Mouse (Mus musculus) liver, embryonic 15.5 days (tissue): Measurements from ENCODE around the gene Asdurf. TPM values are rescaled to one million over a fixed set of nuclear protein-coding genes. Genes with fewer than 3 reads are reported as not detected.

Source experiments
- ATAC-seq: fragments of 200-750 bp; cut with Nextera tagmentation; 2 replicates; pipeline ENCODE4 v1.8.0; 2017; ENCODE audit warnings: moderate number of reproducible peaks, mild to moderate bottlenecking, moderate library complexity; ENCODE audit not compliant: insufficient read depth
- H3K27ac ChIP-seq: fragments of 300-500 bp; sonication (generic); replicated peaks from 2 replicates; pipeline ENCODE4 v1.5.1; 2015; ENCODE audit warnings: mild to moderate bottlenecking, inconsistent platforms
- H3K27me3 ChIP-seq: fragments of 300-500 bp; sonication (generic); 2 replicates; pipeline ENCODE4 v1.6.1; 2015; ENCODE audit warnings: mild to moderate bottlenecking, inconsistent platforms
- H3K36me3 ChIP-seq: fragments of 300-500 bp; sonication (generic); replicated peaks from 2 replicates; pipeline ENCODE4 v1.6.1; 2015; ENCODE audit warnings: moderate library complexity, mild to moderate bottlenecking, inconsistent platforms
- H3K4me1 ChIP-seq: fragments of 300-500 bp; sonication (generic); replicated peaks from 2 replicates; pipeline ENCODE4 v1.6.1; 2015; ENCODE audit warnings: inconsistent platforms
- H3K4me2 ChIP-seq: fragments of 300-500 bp; sonication (generic); 2 replicates; pipeline ENCODE4 v1.6.1; 2015; ENCODE audit warnings: moderate library complexity, mild to moderate bottlenecking, inconsistent platforms
- H3K4me3 ChIP-seq: fragments of 300-500 bp; sonication (generic); replicated peaks from 2 replicates; pipeline ENCODE4 v1.5.1; 2015; ENCODE audit warnings: mild to moderate bottlenecking, inconsistent platforms
- H3K9ac ChIP-seq: fragments of 300-500 bp; sonication (generic); 2 replicates; pipeline ENCODE4 v1.6.1; 2015; ENCODE audit warnings: moderate library complexity, mild to moderate bottlenecking, inconsistent platforms
- H3K9me3 ChIP-seq: fragments of 300-500 bp; sonication (generic); replicated peaks from 2 replicates; pipeline ENCODE4 v1.6.1; 2016; ENCODE audit warnings: inconsistent platforms
- WGBS: fragments of 180-500 bp; shearing (Covaris S2); methylation state at CpG from one replicate; pipeline ENCODE4 v1.1.7; 2015; ENCODE audit warnings: mixed read lengths; ENCODE audit not compliant: insufficient replicate concordance; 5-methylcytosine and 5-hydroxymethylcytosine counted together
- polyA plus RNA-seq: library from polyadenylated mRNA; unstranded; fragments of >200 nt; fragmentation: Nextera tagmentation; extraction: Ambion mirVana; gene quantifications from 2 replicates; pipeline ENCODE4 v1.2.1, GENCODE M21; 2015

Gene Asdurf
- polyA plus RNA-seq, 1 experiment from 2014 or later, result not detected

DNA sequence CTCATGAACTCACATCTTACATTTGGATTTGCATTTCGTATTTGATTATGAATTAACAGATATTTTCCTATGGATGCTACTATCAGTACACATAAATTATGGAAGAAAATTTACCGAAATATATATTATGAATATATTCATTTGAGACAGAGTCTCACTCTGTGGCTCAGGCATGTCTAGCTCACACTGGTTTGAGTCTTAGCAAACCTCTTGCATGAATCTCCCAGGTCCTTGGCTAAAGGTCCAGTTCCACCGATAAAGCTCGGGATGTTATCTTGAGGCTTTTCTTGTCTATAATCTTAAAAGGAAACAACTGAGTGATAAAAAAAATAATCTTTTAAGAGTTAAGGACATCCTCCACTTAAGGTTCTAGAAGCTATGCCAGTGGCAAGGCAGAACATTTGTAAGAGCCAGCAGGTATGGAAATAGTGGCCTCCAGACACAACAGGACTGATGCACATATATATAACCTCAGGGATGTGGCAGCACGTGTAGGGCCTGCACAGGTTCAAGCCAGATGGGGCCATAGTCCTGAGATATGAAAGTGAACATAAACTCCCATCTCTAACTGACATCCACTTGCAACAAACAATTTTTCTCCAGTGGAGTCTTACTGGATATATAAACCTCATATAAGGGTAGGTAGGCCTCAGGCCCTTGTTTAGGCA, 27.5 kb downstream of the Asdurf start:
- H3K4me2 ChIP-seq, result no peak overlapping the region
- H3K9me3 ChIP-seq, result no peaks in the 10 kb centered on the region
- H3K4me3 ChIP-seq, result no peak overlapping the region
- H3K9ac ChIP-seq, result no peak overlapping the region
- H3K27me3 ChIP-seq, result no peaks in the 10 kb centered on the region
- no peak overlapping the region for H3K27ac ChIP-seq
- no peak for ATAC-seq
- peaks cover 15% of the 10 kb centered on the region for H3K36me3 ChIP-seq
- H3K4me1 ChIP-seq, result peaks cover 17% of the 10 kb centered on the region; the same call in 1 of the 2 replicates
- 77% methylated on average over 5 of the region's 5 CpGs for WGBS

DNA sequence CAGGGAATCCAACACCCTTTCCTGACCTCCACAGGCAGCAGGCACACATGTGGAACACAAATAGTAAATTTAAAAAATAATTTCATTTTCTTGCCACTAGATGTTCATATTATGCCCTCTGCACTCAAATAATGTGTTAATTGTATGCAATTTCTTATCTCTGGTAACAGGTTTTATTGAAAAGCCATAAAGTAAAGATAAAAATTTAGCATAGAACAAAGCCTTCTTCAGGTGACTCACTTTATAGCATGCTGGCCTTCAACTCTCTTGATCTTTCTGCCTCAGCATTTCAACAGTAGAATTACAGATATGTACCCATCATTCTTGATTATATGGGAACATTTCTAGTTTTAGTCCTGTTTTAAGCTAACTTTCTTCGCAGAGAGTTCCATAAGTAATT, 28.1 kb downstream of the Asdurf start:
- H3K27ac ChIP-seq, result no peak overlapping the region
- no peak overlapping the region for H3K4me2 ChIP-seq
- peaks cover 18% of the 10 kb centered on the region for H3K36me3 ChIP-seq
- no peak overlapping the region for H3K4me3 ChIP-seq
- 86% methylated on average over 1 of the region's 1 CpGs for WGBS
- no peak overlapping the region for H3K9ac ChIP-seq
- no peak for ATAC-seq
- no peaks in the 10 kb centered on the region for H3K9me3 ChIP-seq
- no peaks in the 10 kb centered on the region for H3K27me3 ChIP-seq
- peaks cover 17% of the 10 kb centered on the region; the same call in 1 of the 2 replicates for H3K4me1 ChIP-seq

DNA sequence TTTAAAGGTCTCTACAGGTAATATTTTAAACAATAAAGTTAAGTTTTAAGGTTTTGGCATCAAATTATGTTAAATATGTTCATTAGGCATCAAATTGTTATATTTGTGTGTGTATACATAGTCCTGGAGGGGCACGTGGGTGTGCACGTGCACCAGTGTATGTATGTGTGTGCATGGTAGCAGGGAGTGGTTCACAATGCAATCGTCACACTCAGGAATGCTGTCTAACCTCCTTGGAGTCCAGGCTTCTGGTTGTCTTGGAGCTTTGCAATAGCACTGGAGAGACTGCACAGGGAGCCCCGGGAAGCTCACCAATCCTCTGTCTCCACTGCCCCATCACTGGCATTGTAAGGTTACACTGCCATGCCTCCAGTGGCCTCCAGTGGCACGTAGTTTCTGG, 29.2 kb downstream of the Asdurf start:
- H3K27me3 ChIP-seq, result no peaks in the 10 kb centered on the region

DNA sequence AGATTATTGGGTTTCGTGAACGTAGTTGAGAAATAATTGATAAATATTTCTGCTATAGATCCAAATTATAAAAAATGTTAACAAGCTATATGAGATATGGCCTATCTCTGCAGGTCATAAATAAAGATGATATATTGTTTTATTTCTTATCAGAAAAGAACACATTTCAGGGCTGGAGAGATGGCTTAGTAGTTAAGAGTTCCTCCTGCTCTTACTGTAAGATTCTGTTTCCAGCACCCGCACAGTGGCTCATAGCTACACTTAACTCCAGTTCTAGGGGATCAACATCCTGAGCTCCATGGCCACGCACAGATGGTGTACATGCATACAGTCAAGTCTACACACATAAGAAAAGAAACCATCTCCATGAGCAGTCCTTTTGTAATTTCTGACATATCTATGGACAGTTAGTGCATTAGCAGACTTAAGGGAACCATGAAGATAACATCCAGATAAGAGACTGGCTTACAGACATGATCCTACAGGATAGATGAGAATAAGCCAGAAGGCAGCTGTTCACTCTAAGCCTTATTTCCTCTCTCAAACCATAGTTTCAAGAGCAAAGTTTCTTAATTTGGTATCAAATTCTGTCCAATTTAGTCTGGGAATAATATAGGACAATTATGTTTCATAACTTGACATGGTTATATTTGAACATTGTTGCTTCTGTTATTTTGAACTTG, 30.6 kb downstream of the Asdurf start:
- Histone ChIP-seq H3K27ac (no peak overlapping the region), H3K9ac (no peak overlapping the region), H3K27me3 (no peaks in the 10 kb centered on the region), H3K4me1 (peaks cover 17% of the 10 kb centered on the region; the same call in 1 of the 2 replicates), H3K9me3 (no peaks in the 10 kb centered on the region), H3K36me3 (peaks cover 35% of the 10 kb centered on the region), H3K4me3 (no peak overlapping the region), H3K4me2 (no peak overlapping the region)
- no peak; the same call in 1 of the 2 replicates for ATAC-seq
- WGBS, result 73% methylated on average over 4 of the region's 4 CpGs

More for the DNA sequence above, 29.2 kb downstream of the Asdurf start:
- H3K4me2 ChIP-seq, result no peak overlapping the region
- H3K4me1 ChIP-seq, result peaks cover 17% of the 10 kb centered on the region; the same call in 1 of the 2 replicates
- 86% methylated on average over 5 of the region's 5 CpGs for WGBS
- no peak for ATAC-seq
- no peak overlapping the region for H3K27ac ChIP-seq
- no peak overlapping the region for H3K9ac ChIP-seq
- peaks cover 24% of the 10 kb centered on the region for H3K36me3 ChIP-seq
- no peak overlapping the region for H3K4me3 ChIP-seq
- no peaks in the 10 kb centered on the region for H3K9me3 ChIP-seq

DNA sequence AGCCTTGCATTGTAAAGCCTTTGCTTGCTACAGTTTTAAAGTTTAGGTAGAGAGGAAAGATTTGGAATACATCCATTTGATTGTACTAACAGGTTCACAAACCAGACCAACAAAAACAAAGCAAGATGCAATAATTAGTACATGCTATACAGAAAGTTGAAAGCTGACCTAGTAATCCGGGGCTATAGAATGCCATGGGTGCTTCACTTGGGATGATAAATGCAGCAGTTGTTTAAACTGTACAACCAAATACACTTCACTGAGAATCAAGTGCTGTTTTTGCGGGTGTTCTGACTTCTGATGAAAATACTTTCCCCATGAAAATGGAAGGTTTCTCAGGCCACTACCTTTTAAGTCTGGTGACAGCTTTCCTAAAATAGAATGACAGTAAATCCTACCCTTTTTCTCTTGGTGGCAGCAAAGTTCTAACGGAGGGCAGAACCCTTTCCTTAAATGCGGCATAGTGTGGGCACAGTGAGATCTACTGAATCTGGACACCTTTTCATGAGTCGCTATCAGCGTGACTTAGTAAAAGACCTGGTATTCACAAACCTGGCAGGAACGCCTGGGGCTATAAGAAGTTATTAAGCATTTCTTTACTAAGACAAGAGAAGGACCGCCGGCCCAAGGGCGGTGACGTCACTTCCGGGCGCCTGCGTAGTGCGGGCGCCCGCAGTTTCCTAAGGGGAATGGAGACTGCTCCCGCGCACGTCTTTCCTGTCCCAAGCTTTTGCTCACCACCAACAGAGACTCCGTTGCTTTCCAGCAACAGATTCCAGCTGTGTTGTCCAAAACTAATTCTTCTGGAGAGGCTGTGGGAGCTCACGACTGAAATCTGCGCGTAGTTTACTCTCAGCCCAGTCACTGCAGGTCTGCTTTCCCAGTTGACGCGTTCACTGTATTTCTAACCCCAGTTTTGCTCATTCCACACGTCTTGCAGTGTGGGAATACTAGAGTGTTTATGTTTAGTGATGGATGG, 39.1 kb downstream of the Asdurf start, which contains the start of gene Osgepl1:
Gene Osgepl1 (plus strand): TSS at position 636 of the 979 bp plus-strand sequence.
- peak within 1 kb of the TSS; percentile 75 for H3K9ac ChIP-seq
- H3K36me3 ChIP-seq, result peaks cover 35% of the 10 kb centered on the region
- no peaks in the 10 kb centered on the region for H3K27me3 ChIP-seq
- peak within 1 kb of the TSS; percentile 72 for H3K4me3 ChIP-seq
- ATAC-seq, result peak; percentile 96
- WGBS, result 2% methylated on average over 27 of the region's 27 CpGs
- no peaks in the 10 kb centered on the region for H3K9me3 ChIP-seq
- peak within 1 kb of the TSS; percentile 85 for H3K27ac ChIP-seq
- peaks cover 10% of the 10 kb centered on the region; the same call in 1 of the 2 replicates for H3K4me1 ChIP-seq
- H3K4me2 ChIP-seq, result peak within 1 kb of the TSS; percentile 69

DNA sequence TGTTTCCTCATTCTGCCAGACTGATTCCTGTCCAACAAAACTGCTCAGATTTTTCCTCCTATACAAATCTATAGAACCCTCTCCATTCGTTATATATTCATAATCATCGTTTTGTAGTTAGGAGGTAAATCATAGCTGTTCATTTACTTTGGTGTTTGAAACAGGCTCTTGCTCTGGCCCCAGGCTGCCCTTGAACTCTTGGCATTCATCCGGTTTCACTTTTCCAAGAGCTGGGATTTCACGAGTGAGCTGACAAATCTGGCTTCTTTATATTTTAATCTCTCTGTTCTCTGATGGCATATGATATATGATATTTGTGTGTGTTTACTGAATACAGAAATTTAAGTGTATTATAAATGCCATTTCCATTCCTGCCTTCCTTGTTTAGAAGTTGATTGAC, 51.9 kb downstream of the Asdurf start:
- Histone ChIP-seq H3K9ac (no peak overlapping the region), H3K27me3 (no peaks in the 10 kb centered on the region), H3K27ac (no peak overlapping the region), H3K4me3 (no peak overlapping the region), H3K36me3 (peaks cover 22% of the 10 kb centered on the region), H3K9me3 (no peaks in the 10 kb centered on the region), H3K4me2 (no peak overlapping the region), H3K4me1 (peaks cover 14% of the 10 kb centered on the region)
- 69% methylated on average over 4 of the region's 4 CpGs for WGBS
- no peak for ATAC-seq

Other genes starting within 250 kb of the Asdurf start
- gene 1700019A02Rik, start 165.0 kb downstream of the Asdurf start, polyA plus RNA-seq, result not detected in 2 replicates
- gene Pms1, start 55.6 kb downstream of the Asdurf start, polyA plus RNA-seq, result 7.4 TPM in 2 replicates
- gene Ormdl1, start 55.5 kb downstream of the Asdurf start, polyA plus RNA-seq, result 25.2 and 28.6 TPM in 2 replicates
- gene Gm28778, start 55.5 kb downstream of the Asdurf start, polyA plus RNA-seq, result not detected in 2 replicates
- 20.7 and 21.6 TPM in 2 replicates for gene Osgepl1, start 39.0 kb downstream of the Asdurf start, polyA plus RNA-seq
- 0.25 TPM in 1 of 2 replicates, not detected in the other for gene Gm28551, start within 50 bp of the Asdurf start, polyA plus RNA-seq
- gene Asnsd1, start 133 bp upstream of the Asdurf start, polyA plus RNA-seq, result 42.2 and 45.5 TPM in 2 replicates